Mouse (Mus musculus) liver, embryonic 16.5 days (tissue): ENCODE results near the gene Tram2. TPM values are rescaled to one million over a fixed set of nuclear protein-coding genes. Genes with fewer than 3 reads are reported as not detected.

Experiments used
- ATAC-seq: fragments of 200-750 bp; cut with Nextera tagmentation; 2 replicates; pipeline ENCODE4 v1.8.0; 2017; ENCODE audit warnings: low read depth, mild to moderate bottlenecking, moderate number of reproducible peaks, moderate library complexity
- H3K27ac ChIP-seq: fragments of 300-500 bp; sonication (generic); 2 replicates; pipeline ENCODE4 v1.5.1; 2014; ENCODE audit warnings: mild to moderate bottlenecking, low read length
- H3K27me3 ChIP-seq: fragments of 300-500 bp; sonication (generic); 2 replicates; pipeline ENCODE4 v1.6.1; 2014; ENCODE audit warnings: low read depth, low read length, mixed read lengths; ENCODE audit not compliant: control insufficient read depth, insufficient read depth
- H3K36me3 ChIP-seq: fragments of 300-500 bp; sonication (generic); 2 replicates; pipeline ENCODE4 v1.6.1; 2014; ENCODE audit warnings: mild to moderate bottlenecking; ENCODE audit not compliant: control insufficient read depth, insufficient read depth
- H3K4me1 ChIP-seq: fragments of 300-500 bp; sonication (generic); 2 replicates; pipeline ENCODE4 v1.6.1; 2014; ENCODE audit warnings: low read depth, low read length, mixed read lengths; ENCODE audit not compliant: control insufficient read depth
- H3K4me2 ChIP-seq: fragments of 300-500 bp; sonication (generic); 2 replicates; pipeline ENCODE4 v1.6.1; 2014; ENCODE audit warnings: low read depth, low read length, mixed read lengths
- H3K4me3 ChIP-seq: fragments of 300-500 bp; sonication (generic); 2 replicates; pipeline ENCODE4 v1.5.1; 2014; ENCODE audit warnings: low read depth, mild to moderate bottlenecking, low read length
- H3K9ac ChIP-seq: fragments of 300-500 bp; sonication (generic); 2 replicates; pipeline ENCODE4 v1.6.1; 2014; ENCODE audit warnings: low read depth, low read length
- H3K9me3 ChIP-seq: fragments of 300-500 bp; sonication (generic); replicated peaks from 2 replicates; pipeline ENCODE4 v1.6.1; 2016; ENCODE audit warnings: low read length; ENCODE audit not compliant: control insufficient read depth
- WGBS: fragments of 180-500 bp; shearing (Covaris S2); extraction: QIAGEN DNeasy Blood & Tissue Kit; methylation state at CpG from one replicate; pipeline ENCODE4 v1.1.7; 2014; ENCODE audit not compliant: insufficient replicate concordance; 5-methylcytosine and 5-hydroxymethylcytosine counted together
- polyA plus RNA-seq: library from polyadenylated mRNA; unstranded; fragments of >200 nt; fragmentation: Nextera tagmentation; extraction: Ambion mirVana; gene quantifications from 2 replicates; pipeline ENCODE4 v1.2.1, GENCODE M21; 2015

Tram2 gene
- polyA plus RNA-seq, 1 experiment from 2014 or later: 2.0 TPM

GRCm38 (mm10) chr1:21070658-21071057 is 8.4 kb downstream of the Tram2 start:
- ATAC-seq: no peak
- no peaks in the 10 kb centered on the region for H3K27me3 ChIP-seq
- no peak overlapping the region for H3K27ac ChIP-seq
- no peaks in the 10 kb centered on the region for H3K9me3 ChIP-seq
- WGBS: 69% methylated on average over 13 of the region's 13 CpGs
- H3K36me3 ChIP-seq: no peaks in the 10 kb centered on the region
- H3K9ac ChIP-seq: no peak overlapping the region
- H3K4me3 ChIP-seq: no peak overlapping the region
- peaks cover 5% of the 10 kb centered on the region for H3K4me1 ChIP-seq
- no peak overlapping the region for H3K4me2 ChIP-seq

- H3K27ac ChIP-seq: no peak overlapping the region
- 44% methylated on average over 12 of the region's 12 CpGs for WGBS
- no peak overlapping the region for H3K4me3 ChIP-seq
- no peak overlapping the region for H3K4me2 ChIP-seq
- no peaks in the 10 kb centered on the region for H3K27me3 ChIP-seq
- H3K36me3 ChIP-seq: no peaks in the 10 kb centered on the region
- ATAC-seq: peak; percentile 83
- H3K4me1 ChIP-seq: peaks cover 5% of the 10 kb centered on the region
- no peak overlapping the region for H3K9ac ChIP-seq
- no peaks in the 10 kb centered on the region for H3K9me3 ChIP-seq
These were observed 9.1 kb downstream of the Tram2 start for GRCm38 (mm10) chr1:21069830-21070522.

GRCm38 (mm10) chr1:21068491-21068890 is 10.5 kb downstream of the Tram2 start:
- H3K9ac ChIP-seq: no peak overlapping the region
- no peaks in the 10 kb centered on the region for H3K27me3 ChIP-seq
- WGBS: 12% methylated on average over 1 of the region's 1 CpGs
- H3K4me1 ChIP-seq: peaks cover 5% of the 10 kb centered on the region
- H3K9me3 ChIP-seq: no peaks in the 10 kb centered on the region
- H3K4me2 ChIP-seq: no peak overlapping the region
- peak; percentile 51; the same call in 1 of the 2 replicates for ATAC-seq
- H3K36me3 ChIP-seq: no peaks in the 10 kb centered on the region
- H3K27ac ChIP-seq: no peak overlapping the region
- no peak overlapping the region for H3K4me3 ChIP-seq

GRCm38 (mm10) chr1:21067536-21068221 is 11.3 kb downstream of the Tram2 start:
- Histone ChIP-seq H3K4me3 (no peak overlapping the region), H3K4me1 (peaks cover 5% of the 10 kb centered on the region), H3K4me2 (no peak overlapping the region), H3K27ac (no peak overlapping the region), H3K9me3 (no peaks in the 10 kb centered on the region), H3K36me3 (no peaks in the 10 kb centered on the region), H3K9ac (no peak overlapping the region), H3K27me3 (no peaks in the 10 kb centered on the region)
- 73% methylated on average over 11 of the region's 11 CpGs for WGBS
- no peak for ATAC-seq

GRCm38 (mm10) chr1:21064153-21064552 is 14.9 kb downstream of the Tram2 start:
- no peaks in the 10 kb centered on the region for H3K27me3 ChIP-seq
- no peak overlapping the region for H3K9ac ChIP-seq
- WGBS: 64% methylated on average over 5 of the region's 5 CpGs
- H3K4me2 ChIP-seq: no peak overlapping the region
- H3K4me3 ChIP-seq: no peak overlapping the region
- H3K36me3 ChIP-seq: no peaks in the 10 kb centered on the region
- H3K9me3 ChIP-seq: no peaks in the 10 kb centered on the region
- peaks cover 2% of the 10 kb centered on the region; the same call in 1 of the 2 replicates for H3K4me1 ChIP-seq
- ATAC-seq: no peak
- no peak overlapping the region for H3K27ac ChIP-seq

- Histone ChIP-seq H3K27ac (no peak overlapping the region), H3K4me3 (no peak overlapping the region), H3K4me2 (no peak overlapping the region), H3K36me3 (0 out of 2 replicates have a peak, but pooled peaks cover 3% of the 10 kb centered on the region), H3K27me3 (no peaks in the 10 kb centered on the region), H3K4me1 (no peaks in the 10 kb centered on the region), H3K9ac (no peak overlapping the region), H3K9me3 (no peaks in the 10 kb centered on the region)
- 54% methylated on average over 5 of the region's 5 CpGs for WGBS
- no peak for ATAC-seq
These were observed 19.5 kb downstream of the Tram2 start for GRCm38 (mm10) chr1:21059385-21060109.

- no peak for ATAC-seq
- Histone ChIP-seq H3K4me1 (no peaks in the 10 kb centered on the region), H3K27me3 (no peaks in the 10 kb centered on the region), H3K4me2 (no peak overlapping the region), H3K9ac (no peak overlapping the region), H3K9me3 (no peaks in the 10 kb centered on the region), H3K4me3 (no peak overlapping the region), H3K27ac (no peak overlapping the region), H3K36me3 (0 out of 2 replicates have a peak, but pooled peaks cover 1% of the 10 kb centered on the region)
- 68% methylated on average over 9 of the region's 9 CpGs for WGBS
These were observed 26.0 kb downstream of the Tram2 start for GRCm38 (mm10) chr1:21053009-21053408.

GRCm38 (mm10) chr1:21052608-21053007 is 26.4 kb downstream of the Tram2 start:
- H3K27me3 ChIP-seq: no peaks in the 10 kb centered on the region
- no peaks in the 10 kb centered on the region for H3K9me3 ChIP-seq
- no peak overlapping the region for H3K9ac ChIP-seq
- no peaks in the 10 kb centered on the region for H3K4me1 ChIP-seq
- H3K36me3 ChIP-seq: no peaks in the 10 kb centered on the region
- no peak for ATAC-seq
- H3K4me3 ChIP-seq: no peak overlapping the region
- no peak overlapping the region for H3K4me2 ChIP-seq
- WGBS: 58% methylated on average over 5 of the region's 5 CpGs
- no peak overlapping the region for H3K27ac ChIP-seq
